Mouse (Mus musculus) cerebellum, postnatal 36 days (tissue): Measurements from ENCODE around the gene Gm10577.

Experiments
- DNase-seq, 2 experiments: peaks; one replicate each; pipeline ENCODE4 v3.0.0; 2021 to 2022; ENCODE audit warnings: mixed read lengths in 2 of 2

The Gm10577 gene

GRCm38 (mm10) chr4:101020596-101020995 lies at the start of gene Gm10577:
Gm10577 (minus strand) TSS chr4:101020696.
- no peak for DNase-seq

- DNase-seq, result peak; percentile 10 to 13
Observed at GRCm38 (mm10) chr4:101069154-101069971, 48.9 kb upstream of the Gm10577 start.

DNA sequence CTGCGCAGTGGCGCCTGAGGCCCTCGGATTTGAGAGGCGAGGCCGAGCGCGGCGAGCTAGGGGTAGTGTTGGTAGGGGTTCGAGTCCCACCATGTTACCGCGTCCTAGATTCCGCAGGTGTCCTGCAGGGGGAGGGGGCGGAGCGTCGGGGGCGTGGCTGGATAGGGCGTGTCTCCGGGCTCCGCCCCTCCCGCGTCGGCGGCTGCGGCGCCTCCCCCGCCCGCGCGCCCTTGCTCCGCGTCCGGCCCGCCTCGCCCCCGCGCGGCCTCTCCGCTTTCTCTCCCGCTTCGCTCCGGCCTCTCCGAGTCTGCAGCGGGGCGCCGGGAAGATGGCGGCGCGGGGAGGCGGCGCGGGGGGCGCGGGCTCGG lies 48.3 kb upstream of the Gm10577 start, which contains the start of gene Raver2:
Gene Raver2, plus strand, starts transcription at position 198 of the 368 bp plus-strand sequence.
- peak; percentile 48 to 63 for DNase-seq

- DNase-seq, result no peak
Observed at GRCm38 (mm10) chr4:101066401-101066800, 45.9 kb upstream of the Gm10577 start.

- DNase-seq, result no peak
Observed at GRCm38 (mm10) chr4:101062146-101062545, 41.6 kb upstream of the Gm10577 start.

DNA sequence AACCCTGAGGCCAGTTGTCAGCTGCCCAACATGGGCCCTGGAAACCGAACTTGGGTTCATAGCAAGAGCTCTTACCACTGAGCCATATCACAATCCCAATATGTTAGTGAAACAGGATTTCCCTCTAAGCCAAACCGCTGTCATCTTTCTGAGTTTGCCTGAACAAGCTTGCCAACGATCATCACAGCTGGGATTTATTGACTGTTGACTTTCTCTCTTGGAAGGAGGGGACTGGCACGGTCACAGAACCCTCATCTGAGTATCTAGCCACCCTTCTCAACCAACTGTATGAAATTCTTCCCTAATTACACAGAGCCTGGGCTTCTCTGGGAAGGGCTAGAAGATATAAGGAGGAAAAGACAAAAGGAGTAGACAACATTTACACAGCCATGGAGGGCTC lies 26.1 kb upstream of the Gm10577 start:
- DNase-seq, result no peak

- DNase-seq, result no peak
Observed at GRCm38 (mm10) chr4:101044149-101044548, 23.7 kb upstream of the Gm10577 start.

GRCm38 (mm10) chr4:101043691-101044090 lies 23.2 kb upstream of the Gm10577 start:
- no peak for DNase-seq

GRCm38 (mm10) chr4:101037156-101037555 lies 16.7 kb upstream of the Gm10577 start:
- no peak for DNase-seq

- DNase-seq, result no peak
Observed at GRCm38 (mm10) chr4:101035131-101035530, 14.6 kb upstream of the Gm10577 start.

DNA sequence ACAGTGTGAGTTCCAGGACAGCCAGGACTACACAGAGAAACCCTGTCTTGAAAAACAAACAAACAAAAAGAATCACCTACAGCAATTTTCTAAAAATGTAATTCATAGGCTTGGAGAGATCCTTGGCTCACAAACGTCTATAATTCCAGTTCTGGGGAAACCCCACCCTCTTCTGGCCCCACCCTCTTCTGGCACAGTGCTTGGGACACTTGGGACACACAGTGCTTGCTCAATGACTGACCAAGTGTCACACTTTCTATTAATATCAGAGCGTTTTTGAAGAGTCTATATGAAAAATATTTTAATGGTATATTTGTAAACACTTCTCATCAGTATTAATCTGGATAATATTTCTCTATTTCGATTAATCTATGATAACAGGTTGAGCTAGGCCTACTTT lies 12.6 kb upstream of the Gm10577 start:
- DNase-seq, result no peak

DNA sequence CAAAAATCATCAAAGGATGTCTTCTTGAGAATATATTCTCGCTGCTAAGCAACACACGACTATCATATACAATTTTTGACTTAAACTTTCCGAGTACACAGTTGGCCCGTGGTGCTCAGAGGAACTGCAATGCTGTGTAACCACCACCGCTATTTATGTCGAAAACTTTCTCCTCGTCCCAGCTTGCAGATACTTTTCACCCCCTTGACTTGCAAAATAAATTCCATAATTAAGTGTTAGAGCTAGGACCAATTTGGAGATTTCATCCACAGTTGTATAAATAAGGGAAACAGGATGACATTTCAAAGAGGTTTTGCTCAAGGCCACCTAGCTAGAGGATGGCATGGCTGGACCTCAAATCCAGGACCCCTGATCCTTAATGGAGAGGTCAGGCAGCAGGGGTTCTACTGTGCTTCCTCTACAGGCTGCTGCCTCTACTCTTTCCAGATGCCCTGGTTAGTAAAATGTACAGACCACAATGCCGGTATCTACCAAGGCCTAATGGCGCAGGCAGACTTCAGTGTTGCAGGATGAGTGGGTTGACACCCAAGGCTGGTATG lies 7.4 kb upstream of the Gm10577 start:
- DNase-seq, result no peak

- no peak for DNase-seq
Observed at GRCm38 (mm10) chr4:101026995-101027394, 6.5 kb upstream of the Gm10577 start.

DNA sequence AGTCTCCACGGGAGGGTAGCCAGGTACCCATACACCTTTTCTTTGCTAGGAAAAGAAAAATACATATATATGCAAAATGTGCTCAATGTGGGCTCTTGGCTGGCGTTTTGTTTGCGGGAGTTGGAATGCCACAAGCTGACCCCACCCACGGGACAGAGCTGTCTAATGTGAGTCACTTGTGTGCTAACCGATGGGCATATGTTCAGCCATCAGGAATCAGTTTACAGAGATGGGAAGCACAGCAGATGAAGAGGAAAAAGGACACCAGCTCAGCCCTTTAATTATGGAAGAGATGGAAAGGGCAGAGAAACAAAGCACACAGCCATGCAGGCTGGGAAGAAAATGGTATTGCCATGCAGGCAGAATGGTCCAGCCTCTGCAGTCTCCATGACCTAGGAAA lies 6.1 kb upstream of the Gm10577 start:
- no peak for DNase-seq

DNA sequence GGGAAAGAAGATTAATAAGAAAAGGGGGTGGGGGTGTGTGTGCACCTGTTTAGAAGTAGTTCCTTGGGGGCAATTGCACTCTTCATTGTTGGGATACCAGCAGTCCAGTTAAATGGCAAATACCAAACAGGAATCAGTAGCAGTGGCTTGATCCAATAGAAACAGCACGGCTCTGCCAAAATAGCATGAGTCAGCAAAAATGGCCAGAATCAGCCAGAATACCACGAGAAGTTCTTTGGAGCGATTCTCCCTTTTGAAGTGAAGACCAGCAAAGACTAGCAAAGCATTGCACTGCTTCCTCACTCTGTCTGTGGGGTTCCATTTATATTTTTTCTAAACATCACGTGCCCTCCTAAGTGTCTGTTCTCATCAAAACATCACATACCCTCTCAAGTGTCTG lies 2.7 kb downstream of the Gm10577 start:
- DNase-seq, result no peak

DNA sequence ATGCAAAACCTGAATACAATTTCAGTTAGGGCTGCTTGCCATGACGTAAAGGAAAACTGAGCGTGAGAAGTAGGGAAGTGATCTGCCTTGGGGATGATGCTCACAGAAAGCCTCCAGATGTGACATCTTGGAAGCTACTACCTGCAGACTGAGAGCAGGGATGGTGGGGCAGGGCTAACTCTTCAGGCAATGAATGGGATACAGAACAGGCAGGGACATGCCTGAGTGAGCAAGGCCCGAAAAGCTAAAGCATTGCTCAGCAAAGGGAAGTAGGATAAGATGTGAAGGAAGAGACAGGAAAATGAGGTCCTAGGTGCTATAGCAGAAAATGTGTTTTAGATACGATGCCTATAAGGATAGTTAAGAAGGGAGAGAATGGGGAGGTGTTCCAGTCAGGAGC lies 11.4 kb downstream of the Gm10577 start:
- no peak for DNase-seq

- no peak for DNase-seq
Observed at GRCm38 (mm10) chr4:101008362-101008769, 12.1 kb downstream of the Gm10577 start.

GRCm38 (mm10) chr4:101002961-101003360 lies 17.5 kb downstream of the Gm10577 start:
- no peak for DNase-seq

GRCm38 (mm10) chr4:101001073-101001472 lies 19.4 kb downstream of the Gm10577 start:
- DNase-seq, result no peak

- no peak for DNase-seq
Observed at GRCm38 (mm10) chr4:101000622-101001021, 19.9 kb downstream of the Gm10577 start.

GRCm38 (mm10) chr4:100998906-100999305 lies 21.6 kb downstream of the Gm10577 start:
- DNase-seq, result no peak

- peak; percentile 39 to 60 for DNase-seq
Observed at GRCm38 (mm10) chr4:100998145-100998544, 22.4 kb downstream of the Gm10577 start.

DNA sequence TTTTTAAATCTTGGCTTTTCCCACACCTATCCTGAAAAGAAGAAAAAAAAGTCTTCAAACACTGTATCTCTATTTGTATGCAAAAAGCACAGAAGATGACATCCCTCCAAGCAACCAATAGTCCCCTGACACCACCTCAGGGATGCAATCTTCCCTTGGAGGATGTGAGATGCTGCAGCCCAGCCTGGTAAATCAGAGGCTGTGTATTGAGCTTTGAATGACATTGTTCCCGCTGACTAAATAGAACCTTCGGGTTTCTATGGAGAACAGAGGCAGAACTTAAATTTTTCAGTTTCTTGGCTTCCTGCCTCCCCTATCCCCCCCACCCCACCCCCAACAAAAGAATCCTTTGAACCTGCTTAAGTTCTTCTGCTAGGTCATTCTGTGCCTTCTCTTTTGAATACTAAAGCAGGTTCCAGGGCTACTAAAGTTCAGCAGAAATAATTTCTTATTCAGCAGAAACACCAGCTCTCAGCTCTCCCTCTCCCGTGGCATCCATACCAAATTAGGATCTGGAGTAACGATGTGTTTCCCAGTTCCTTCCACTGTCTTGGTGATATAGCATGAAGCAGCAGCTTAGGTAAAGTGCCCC lies 24.3 kb downstream of the Gm10577 start:
- no peak for DNase-seq

DNA sequence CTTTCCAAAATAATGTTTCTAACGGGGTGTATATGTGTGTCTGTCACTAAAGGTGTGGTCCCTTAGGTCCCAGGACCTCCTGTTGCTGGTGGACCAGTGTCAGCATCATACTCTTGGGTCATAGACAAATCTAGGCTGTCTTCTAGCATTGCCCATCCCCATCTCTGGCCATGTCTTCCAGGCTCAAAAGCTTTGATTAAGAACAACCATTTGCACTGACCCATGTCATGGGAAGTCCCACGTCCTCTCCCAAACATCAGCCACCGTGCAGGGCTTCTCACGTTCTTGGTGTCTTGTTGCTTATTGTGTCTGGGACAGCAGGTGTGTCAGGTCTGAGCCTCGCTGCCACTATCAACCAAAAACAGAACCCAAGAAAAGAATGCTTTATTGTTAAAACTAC lies 24.9 kb downstream of the Gm10577 start:
- no peak for DNase-seq
